Mouse (Mus musculus) heart, embryonic 11.5 days (tissue): ENCODE measurements around the gene Dgkb. TPM values are rescaled to one million over a fixed set of nuclear protein-coding genes. Genes with fewer than 3 reads are reported as not detected.

Experiments used
- ATAC-seq: fragments of 200-750 bp; cut with Nextera tagmentation; replicated peaks from 2 replicates; pipeline ENCODE4 v1.8.0; 2017; ENCODE audit warnings: moderate library complexity; ENCODE audit not compliant: insufficient number of reproducible peaks, low FRiP score, low TSS enrichment
- H3K27ac ChIP-seq: fragments of 300-500 bp; sonication (generic); 2 replicates; pipeline ENCODE4 v1.5.1; 2014; ENCODE audit warnings: mild to moderate bottlenecking, low read depth, low read length
- H3K27me3 ChIP-seq: fragments of 300-500 bp; sonication (generic); 2 replicates; pipeline ENCODE4 v1.6.1; 2014; ENCODE audit warnings: mild to moderate bottlenecking, low read length, mixed read lengths; ENCODE audit not compliant: control insufficient read depth, insufficient read depth
- H3K36me3 ChIP-seq: fragments of 300-500 bp; sonication (generic); 2 replicates; pipeline ENCODE4 v1.6.1; 2014; ENCODE audit warnings: mild to moderate bottlenecking, low read length, moderate library complexity, mixed read lengths; ENCODE audit not compliant: control insufficient read depth, insufficient read depth
- H3K4me1 ChIP-seq: fragments of 300-500 bp; sonication (generic); 2 replicates; pipeline ENCODE4 v1.6.1; 2014; ENCODE audit warnings: low read length; ENCODE audit not compliant: control insufficient read depth, insufficient read depth
- H3K4me2 ChIP-seq: fragments of 300-500 bp; sonication (generic); 2 replicates; pipeline ENCODE4 v1.6.1; 2014; ENCODE audit warnings: mild to moderate bottlenecking, moderate library complexity
- H3K4me3 ChIP-seq: fragments of 300-500 bp; sonication (generic); 2 replicates; pipeline ENCODE4 v1.5.1; 2014; ENCODE audit warnings: low read depth, low read length
- H3K9ac ChIP-seq: fragments of 300-500 bp; sonication (generic); 2 replicates; pipeline ENCODE4 v1.6.1; 2014; ENCODE audit warnings: mild to moderate bottlenecking, low read depth, low read length, moderate library complexity
- H3K9me3 ChIP-seq: fragments of 300-500 bp; sonication (generic); replicated peaks from 2 replicates; pipeline ENCODE4 v1.6.1; 2016; ENCODE audit warnings: low read length; ENCODE audit not compliant: control insufficient read depth
- WGBS: fragments of 180-500 bp; shearing (Covaris S2); extraction: QIAGEN DNeasy Blood & Tissue Kit; methylation state at CpG from one replicate; pipeline ENCODE4 v1.1.7; 2014; ENCODE audit not compliant: insufficient replicate concordance; 5-methylcytosine and 5-hydroxymethylcytosine counted together
- polyA plus RNA-seq: library from polyadenylated mRNA; unstranded; fragments of >200 nt; fragmentation: Nextera tagmentation; extraction: Ambion mirVana; gene quantifications from 2 replicates; pipeline ENCODE4 v1.2.1, GENCODE M21; 2014

Dgkb gene
- polyA plus RNA-seq, 1 experiment from 2014 or later, result not detected

- H3K9me3 ChIP-seq, result no peaks in the 10 kb centered on the region
- H3K4me2 ChIP-seq, result peak overlapping the region; percentile 86
- H3K4me1 ChIP-seq, result 0 out of 2 replicates have a peak, but pooled peaks cover 3% of the 10 kb centered on the region
- no peaks in the 10 kb centered on the region for H3K36me3 ChIP-seq
- no peak overlapping the region for H3K9ac ChIP-seq
- no peak for ATAC-seq
- H3K27me3 ChIP-seq, result no peaks in the 10 kb centered on the region
- no peak overlapping the region for H3K27ac ChIP-seq
- WGBS, result 8% methylated on average over 10 of the region's 10 CpGs
- peak overlapping the region; percentile 42 for H3K4me3 ChIP-seq
These were observed 63.9 kb downstream of the Dgkb start for GRCm38 (mm10) chr12:37881376-37881775.

- Histone ChIP-seq H3K36me3 (no peaks in the 10 kb centered on the region), H3K4me2 (no peak overlapping the region), H3K9ac (no peak overlapping the region), H3K9me3 (no peaks in the 10 kb centered on the region), H3K27ac (no peak overlapping the region), H3K27me3 (no peaks in the 10 kb centered on the region), H3K4me1 (0 out of 2 replicates have a peak, but pooled peaks cover 3% of the 10 kb centered on the region), H3K4me3 (no peak overlapping the region)
- 65% methylated on average over 1 of the region's 1 CpGs for WGBS
- no peak for ATAC-seq
These were observed 65.3 kb downstream of the Dgkb start for GRCm38 (mm10) chr12:37882796-37883195.

- Histone ChIP-seq H3K4me3 (no peak overlapping the region), H3K9ac (no peak overlapping the region), H3K36me3 (no peaks in the 10 kb centered on the region), H3K27ac (no peak overlapping the region), H3K4me1 (0 out of 2 replicates have a peak, but pooled peaks cover 3% of the 10 kb centered on the region), H3K4me2 (no peak overlapping the region), H3K9me3 (no peaks in the 10 kb centered on the region), H3K27me3 (no peaks in the 10 kb centered on the region)
- ATAC-seq, result no peak
- WGBS, result 77% methylated on average over 4 of the region's 4 CpGs
These were observed 66.3 kb downstream of the Dgkb start for GRCm38 (mm10) chr12:37883781-37884180.

GRCm38 (mm10) chr12:37888591-37888990, 71.1 kb downstream of the Dgkb start:
- H3K27ac ChIP-seq, result no peak overlapping the region
- no peaks in the 10 kb centered on the region for H3K4me1 ChIP-seq
- no peak overlapping the region for H3K4me3 ChIP-seq
- H3K9me3 ChIP-seq, result no peaks in the 10 kb centered on the region
- H3K4me2 ChIP-seq, result no peak overlapping the region
- H3K27me3 ChIP-seq, result no peaks in the 10 kb centered on the region
- no peak overlapping the region for H3K9ac ChIP-seq
- no peak for ATAC-seq
- no peaks in the 10 kb centered on the region for H3K36me3 ChIP-seq

- no peak for ATAC-seq
- Histone ChIP-seq H3K4me2 (no peak overlapping the region), H3K27me3 (no peaks in the 10 kb centered on the region), H3K9ac (no peak overlapping the region), H3K9me3 (no peaks in the 10 kb centered on the region), H3K27ac (no peak overlapping the region), H3K4me3 (no peak overlapping the region), H3K4me1 (no peaks in the 10 kb centered on the region), H3K36me3 (no peaks in the 10 kb centered on the region)
- WGBS, result 77% methylated on average over 4 of the region's 4 CpGs
These were observed 71.9 kb downstream of the Dgkb start for GRCm38 (mm10) chr12:37889431-37889830.

GRCm38 (mm10) chr12:37891336-37891735, 73.8 kb downstream of the Dgkb start:
- Histone ChIP-seq H3K4me2 (no peak overlapping the region), H3K4me3 (no peak overlapping the region), H3K27ac (no peak overlapping the region), H3K9ac (no peak overlapping the region), H3K36me3 (no peaks in the 10 kb centered on the region), H3K4me1 (no peaks in the 10 kb centered on the region), H3K27me3 (no peaks in the 10 kb centered on the region), H3K9me3 (no peaks in the 10 kb centered on the region)
- no peak for ATAC-seq
- WGBS, result 83% methylated on average over 3 of the region's 3 CpGs

GRCm38 (mm10) chr12:37942163-37942562, 124.6 kb downstream of the Dgkb start:
- Histone ChIP-seq H3K27ac (no peak overlapping the region), H3K4me1 (no peaks in the 10 kb centered on the region), H3K4me2 (no peak overlapping the region), H3K36me3 (no peaks in the 10 kb centered on the region), H3K27me3 (no peaks in the 10 kb centered on the region), H3K9me3 (no peaks in the 10 kb centered on the region), H3K4me3 (no peak overlapping the region), H3K9ac (no peak overlapping the region)
- ATAC-seq, result no peak
- WGBS, result 82% methylated on average over 2 of the region's 2 CpGs

GRCm38 (mm10) chr12:37956193-37956592, 138.7 kb downstream of the Dgkb start:
- 79% methylated on average over 4 of the region's 4 CpGs for WGBS
- H3K27me3 ChIP-seq, result no peaks in the 10 kb centered on the region
- H3K4me1 ChIP-seq, result no peaks in the 10 kb centered on the region
- H3K27ac ChIP-seq, result no peak overlapping the region
- no peaks in the 10 kb centered on the region for H3K36me3 ChIP-seq
- no peaks in the 10 kb centered on the region for H3K9me3 ChIP-seq
- H3K9ac ChIP-seq, result no peak overlapping the region
- ATAC-seq, result no peak
- no peak overlapping the region for H3K4me3 ChIP-seq
- H3K4me2 ChIP-seq, result no peak overlapping the region

GRCm38 (mm10) chr12:37971482-37971881, 154.0 kb downstream of the Dgkb start:
- Histone ChIP-seq H3K9me3 (no peaks in the 10 kb centered on the region), H3K4me2 (no peak overlapping the region), H3K4me3 (no peak overlapping the region), H3K36me3 (no peaks in the 10 kb centered on the region), H3K9ac (no peak overlapping the region), H3K4me1 (no peaks in the 10 kb centered on the region), H3K27ac (no peak overlapping the region), H3K27me3 (no peaks in the 10 kb centered on the region)
- no peak for ATAC-seq
- WGBS, result 68% methylated on average over 1 of the region's 1 CpGs
